Mouse (Mus musculus) CH12.LX (cell line): ENCODE measurements around the gene Cfap97d2. TPM values are rescaled to one million over a fixed set of nuclear protein-coding genes. Genes with fewer than 3 reads are reported as not detected.

Experiments used
- polyA plus RNA-seq: library from polyadenylated mRNA; unstranded; fragments of >175 nt; gene quantifications from 2 replicates; pipeline ENCODE4 v1.2.1, GENCODE M21; 2012; ENCODE audit warnings: low read depth; ENCODE audit not compliant: insufficient read length
- total RNA-seq, 2 experiments: library from RNA; depleted of rRNA; stranded (reverse); fragments of 300-350 nt in 1 of 2; fragments of >200 nt in 1 of 2; gene quantifications; 2 replicates each; pipeline ENCODE4 v1.2.3; 2012 to 2014

The Cfap97d2 gene
- total and polyA plus RNA-seq, 3 experiments: not detected

Other genes with a start within 250 kb of the Cfap97d2 start
- not detected in 2 replicates for gene Gas6, start 211.4 kb upstream of the Cfap97d2 start, total RNA-seq (2012; rRNA removed)
- gene Gas6, start 211.4 kb upstream of the Cfap97d2 start, total RNA-seq (2014; rRNA removed): not detected in 2 replicates
- gene Gas6, start 211.4 kb upstream of the Cfap97d2 start, polyA plus RNA-seq: not detected in 2 replicates
- gene 1700029H14Rik, start 143.4 kb upstream of the Cfap97d2 start, total RNA-seq (2012; rRNA removed): not detected in 2 replicates
- not detected in 2 replicates for gene 1700029H14Rik, start 143.4 kb upstream of the Cfap97d2 start, total RNA-seq (2014; rRNA removed)
- not detected in 2 replicates for gene 1700029H14Rik, start 143.4 kb upstream of the Cfap97d2 start, polyA plus RNA-seq
- gene Rasa3, start 28.3 kb upstream of the Cfap97d2 start, total RNA-seq (2012; rRNA removed): 20.0 and 28.5 TPM in 2 replicates
- 13.6 TPM in 2 replicates for gene Rasa3, start 28.3 kb upstream of the Cfap97d2 start, total RNA-seq (2014; rRNA removed)
- 12.8 and 13.7 TPM in 2 replicates for gene Rasa3, start 28.3 kb upstream of the Cfap97d2 start, polyA plus RNA-seq
- gene Cdc16, start 51.8 kb downstream of the Cfap97d2 start, total RNA-seq (2012; rRNA removed): 55.6 and 57.9 TPM in 2 replicates
- gene Cdc16, start 51.8 kb downstream of the Cfap97d2 start, total RNA-seq (2014; rRNA removed): 94.3 and 107 TPM in 2 replicates
- gene Cdc16, start 51.8 kb downstream of the Cfap97d2 start, polyA plus RNA-seq: 54.2 and 55.1 TPM in 2 replicates
- gene Upf3a, start 79.7 kb downstream of the Cfap97d2 start, total RNA-seq (2012; rRNA removed): 25.0 and 26.6 TPM in 2 replicates
- gene Upf3a, start 79.7 kb downstream of the Cfap97d2 start, total RNA-seq (2014; rRNA removed): 16.4 and 18.1 TPM in 2 replicates
- gene Upf3a, start 79.7 kb downstream of the Cfap97d2 start, polyA plus RNA-seq: 40.5 and 50.6 TPM in 2 replicates
- not detected in 2 replicates for gene AF366264, start 132.5 kb downstream of the Cfap97d2 start, total RNA-seq (2012; rRNA removed)
- not detected in 2 replicates for gene AF366264, start 132.5 kb downstream of the Cfap97d2 start, total RNA-seq (2014; rRNA removed)
- gene AF366264, start 132.5 kb downstream of the Cfap97d2 start, polyA plus RNA-seq: not detected in 2 replicates
- 19.7 and 23.4 TPM in 2 replicates for gene Champ1, start 163.8 kb downstream of the Cfap97d2 start, total RNA-seq (2012; rRNA removed)
- gene Champ1, start 163.8 kb downstream of the Cfap97d2 start, total RNA-seq (2014; rRNA removed): 21.2 and 21.4 TPM in 2 replicates
- gene Champ1, start 163.8 kb downstream of the Cfap97d2 start, polyA plus RNA-seq: 44.7 and 55.8 TPM in 2 replicates
- gene Coprs, start 184.4 kb downstream of the Cfap97d2 start, total RNA-seq (2012; rRNA removed): 9.1 and 11.5 TPM in 2 replicates
- 6.6 and 8.6 TPM in 2 replicates for gene Coprs, start 184.4 kb downstream of the Cfap97d2 start, total RNA-seq (2014; rRNA removed)
- 5.6 and 6.9 TPM in 2 replicates for gene Coprs, start 184.4 kb downstream of the Cfap97d2 start, polyA plus RNA-seq